Mouse (Mus musculus): ENCODE results near the gene Alyref2. TPM values are rescaled to one million over a fixed set of nuclear protein-coding genes. Genes with fewer than 3 reads are reported as not detected.

Alyref2 gene
- polyA plus RNA-seq, 1 experiment from 2014 or later, result 32.7 TPM

DNA sequence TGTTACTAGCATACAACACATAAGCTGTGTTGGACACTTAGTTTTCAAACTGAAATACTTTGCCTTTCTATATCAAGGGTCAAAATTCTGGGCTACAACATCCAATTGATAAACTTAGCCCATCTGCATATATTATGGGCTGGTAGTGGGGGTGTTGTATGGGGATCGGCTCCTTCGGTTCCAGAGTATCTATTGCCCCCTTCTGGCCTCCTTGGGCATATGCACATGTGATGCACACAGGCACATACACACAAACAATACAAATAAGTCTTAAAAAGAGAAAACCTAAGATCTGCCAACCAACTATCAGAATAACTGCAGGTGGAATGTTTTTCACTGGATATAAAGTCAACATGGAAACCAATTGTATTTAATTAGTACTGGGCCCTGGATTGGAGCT, 10.0 kb downstream of the Alyref2 start:
- no peak overlapping the region for H3K4me3 ChIP-seq (ENCODE audit: low read depth, low read length)
- H3K9me3 ChIP-seq (ENCODE audit: control insufficient read depth, low read length), result no peaks in the 10 kb centered on the region
- ATAC-seq (ENCODE audit: low read depth), result no peak
- no peaks in the 10 kb centered on the region for H3K36me3 ChIP-seq (ENCODE audit: control insufficient read depth, insufficient read depth, low read length)
- no peak overlapping the region for H3K4me2 ChIP-seq (ENCODE audit: low read depth, low read length)
- no peaks in the 10 kb centered on the region for H3K4me1 ChIP-seq (ENCODE audit: control insufficient read depth, insufficient read depth, low read length)
- H3K9ac ChIP-seq (replicated peaks; ENCODE audit: low read depth, low read length), result no peak overlapping the region
- no peak overlapping the region for H3K27ac ChIP-seq (ENCODE audit: low read depth, low read length)
- H3K27me3 ChIP-seq (ENCODE audit: control insufficient read depth, insufficient read depth, low read length), result no peaks in the 10 kb centered on the region
- 81% methylated on average over 2 of the region's 2 CpGs for WGBS

- H3K9ac ChIP-seq (replicated peaks; ENCODE audit: low read depth, low read length), result no peak overlapping the region
Observed at GRCm38 (mm10) chr1:171513760-171514159, 10.5 kb downstream of the Alyref2 start.

GRCm38 (mm10) chr1:171515039-171515438, 11.8 kb downstream of the Alyref2 start:
- WGBS, result 37% methylated on average over 1 of the region's 1 CpGs
- no peak; the same call in 1 of the 2 replicates for ATAC-seq (ENCODE audit: low read depth)

More at GRCm38 (mm10) chr1:171513760-171514159, 10.5 kb downstream of the Alyref2 start:
- no peaks in the 10 kb centered on the region for H3K9me3 ChIP-seq (ENCODE audit: control insufficient read depth, low read length)
- ATAC-seq (ENCODE audit: low read depth), result no peak
- WGBS, result 98% methylated on average over 1 of the region's 1 CpGs
- H3K27ac ChIP-seq (ENCODE audit: low read depth, low read length), result no peak overlapping the region
- H3K36me3 ChIP-seq (ENCODE audit: control insufficient read depth, insufficient read depth, low read length), result no peaks in the 10 kb centered on the region
- H3K4me2 ChIP-seq (ENCODE audit: low read depth, low read length), result no peak overlapping the region
- H3K4me1 ChIP-seq (ENCODE audit: control insufficient read depth, insufficient read depth, low read length), result no peaks in the 10 kb centered on the region
- no peaks in the 10 kb centered on the region for H3K27me3 ChIP-seq (ENCODE audit: control insufficient read depth, insufficient read depth, low read length)
- H3K4me3 ChIP-seq (ENCODE audit: low read depth, low read length), result no peak overlapping the region

GRCm38 (mm10) chr1:171515557-171515956, 12.3 kb downstream of the Alyref2 start:
- no peaks in the 10 kb centered on the region for H3K9me3 ChIP-seq (ENCODE audit: control insufficient read depth, low read length)
- no peaks in the 10 kb centered on the region for H3K4me1 ChIP-seq (ENCODE audit: control insufficient read depth, insufficient read depth, low read length)
- H3K27ac ChIP-seq (ENCODE audit: low read depth, low read length), result no peak overlapping the region
- 90% methylated on average over 4 of the region's 4 CpGs for WGBS
- H3K4me3 ChIP-seq (ENCODE audit: low read depth, low read length), result no peak overlapping the region
- no peaks in the 10 kb centered on the region for H3K27me3 ChIP-seq (ENCODE audit: control insufficient read depth, insufficient read depth, low read length)
- no peak overlapping the region for H3K9ac ChIP-seq (replicated peaks; ENCODE audit: low read depth, low read length)
- no peak for ATAC-seq (ENCODE audit: low read depth)
- H3K36me3 ChIP-seq (ENCODE audit: control insufficient read depth, insufficient read depth, low read length), result no peaks in the 10 kb centered on the region
- H3K4me2 ChIP-seq (ENCODE audit: low read depth, low read length), result no peak overlapping the region

More at GRCm38 (mm10) chr1:171515039-171515438, 11.8 kb downstream of the Alyref2 start:
- Histone ChIP-seq H3K4me1 (ENCODE audit: control insufficient read depth, insufficient read depth, low read length) (no peaks in the 10 kb centered on the region), H3K36me3 (ENCODE audit: control insufficient read depth, insufficient read depth, low read length) (no peaks in the 10 kb centered on the region), H3K27ac (ENCODE audit: low read depth, low read length) (no peak overlapping the region), H3K4me3 (ENCODE audit: low read depth, low read length) (no peak overlapping the region), H3K4me2 (ENCODE audit: low read depth, low read length) (no peak overlapping the region), H3K27me3 (ENCODE audit: control insufficient read depth, insufficient read depth, low read length) (no peaks in the 10 kb centered on the region), H3K9ac (replicated peaks; ENCODE audit: low read depth, low read length) (no peak overlapping the region), H3K9me3 (ENCODE audit: control insufficient read depth, low read length) (no peaks in the 10 kb centered on the region)

DNA sequence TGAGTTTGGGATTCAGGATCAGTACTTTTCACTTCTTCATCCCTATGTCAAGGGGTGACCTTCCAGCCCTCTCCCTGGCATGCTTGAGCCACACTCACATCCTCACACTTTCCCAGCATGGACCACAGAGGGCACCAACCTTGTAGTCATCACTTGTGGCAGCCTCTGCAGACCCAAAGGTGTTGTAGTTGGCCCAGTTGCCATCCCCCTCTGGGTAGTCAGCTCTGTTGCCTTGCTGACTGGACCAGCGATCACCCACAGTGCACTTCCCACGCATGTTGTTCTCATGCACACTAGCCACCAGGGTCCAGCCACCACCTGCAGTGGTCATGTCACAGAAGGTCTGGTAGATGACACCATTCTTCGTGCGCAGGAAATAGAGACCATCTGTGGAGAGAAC, 28.1 kb downstream of the Alyref2 start:
- Histone ChIP-seq H3K9ac (replicated peaks; ENCODE audit: low read depth, low read length) (no peak overlapping the region), H3K36me3 (ENCODE audit: control insufficient read depth, insufficient read depth, low read length) (no peaks in the 10 kb centered on the region), H3K27ac (ENCODE audit: low read depth, low read length) (no peak overlapping the region), H3K4me2 (ENCODE audit: low read depth, low read length) (no peak overlapping the region), H3K9me3 (ENCODE audit: control insufficient read depth, low read length) (no peaks in the 10 kb centered on the region), H3K4me1 (ENCODE audit: control insufficient read depth, insufficient read depth, low read length) (no peaks in the 10 kb centered on the region), H3K27me3 (ENCODE audit: control insufficient read depth, insufficient read depth, low read length) (no peaks in the 10 kb centered on the region), H3K4me3 (ENCODE audit: low read depth, low read length) (no peak overlapping the region)
- WGBS, result 88% methylated on average over 4 of the region's 4 CpGs
- no peak for ATAC-seq (ENCODE audit: low read depth)

DNA sequence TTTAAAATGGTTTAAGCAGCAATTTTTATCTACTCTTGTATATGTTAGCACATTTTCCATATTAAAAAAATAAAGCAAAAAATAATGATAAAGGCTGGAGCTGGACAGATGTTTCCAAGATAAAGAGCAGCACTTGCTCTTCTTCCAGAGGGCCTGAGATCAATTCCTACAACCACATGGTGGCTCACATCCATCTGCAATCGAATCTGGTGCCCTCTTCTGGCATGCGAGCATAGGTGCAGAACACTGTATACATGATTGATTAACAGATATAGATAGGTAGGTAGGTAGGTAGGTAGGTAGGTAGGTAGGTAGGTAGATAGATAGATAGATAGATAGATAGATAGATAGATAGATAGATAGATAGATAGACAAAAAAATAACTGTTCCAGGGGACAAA, 29.6 kb downstream of the Alyref2 start:
- no peaks in the 10 kb centered on the region for H3K9me3 ChIP-seq (ENCODE audit: control insufficient read depth, low read length)
- H3K4me3 ChIP-seq (ENCODE audit: low read depth, low read length), result no peak overlapping the region
- no peak overlapping the region for H3K27ac ChIP-seq (ENCODE audit: low read depth, low read length)
- no peaks in the 10 kb centered on the region for H3K27me3 ChIP-seq (ENCODE audit: control insufficient read depth, insufficient read depth, low read length)
- no peak overlapping the region for H3K9ac ChIP-seq (replicated peaks; ENCODE audit: low read depth, low read length)
- WGBS, result 69% methylated on average over 2 of the region's 2 CpGs
- H3K4me1 ChIP-seq (ENCODE audit: control insufficient read depth, insufficient read depth, low read length), result no peaks in the 10 kb centered on the region
- no peaks in the 10 kb centered on the region for H3K36me3 ChIP-seq (ENCODE audit: control insufficient read depth, insufficient read depth, low read length)
- ATAC-seq (ENCODE audit: low read depth), result no peak
- no peak overlapping the region for H3K4me2 ChIP-seq (ENCODE audit: low read depth, low read length)

GRCm38 (mm10) chr1:171534557-171534956, 31.3 kb downstream of the Alyref2 start:
- no peak for ATAC-seq (ENCODE audit: low read depth)
- Histone ChIP-seq H3K4me3 (ENCODE audit: low read depth, low read length) (no peak overlapping the region), H3K27ac (ENCODE audit: low read depth, low read length) (no peak overlapping the region), H3K9ac (replicated peaks; ENCODE audit: low read depth, low read length) (no peak overlapping the region), H3K4me2 (ENCODE audit: low read depth, low read length) (no peak overlapping the region), H3K9me3 (ENCODE audit: control insufficient read depth, low read length) (no peaks in the 10 kb centered on the region; the same call in 1 of the 2 replicates), H3K4me1 (ENCODE audit: control insufficient read depth, insufficient read depth, low read length) (no peaks in the 10 kb centered on the region), H3K27me3 (ENCODE audit: control insufficient read depth, insufficient read depth, low read length) (no peaks in the 10 kb centered on the region), H3K36me3 (ENCODE audit: control insufficient read depth, insufficient read depth, low read length) (no peaks in the 10 kb centered on the region)

DNA sequence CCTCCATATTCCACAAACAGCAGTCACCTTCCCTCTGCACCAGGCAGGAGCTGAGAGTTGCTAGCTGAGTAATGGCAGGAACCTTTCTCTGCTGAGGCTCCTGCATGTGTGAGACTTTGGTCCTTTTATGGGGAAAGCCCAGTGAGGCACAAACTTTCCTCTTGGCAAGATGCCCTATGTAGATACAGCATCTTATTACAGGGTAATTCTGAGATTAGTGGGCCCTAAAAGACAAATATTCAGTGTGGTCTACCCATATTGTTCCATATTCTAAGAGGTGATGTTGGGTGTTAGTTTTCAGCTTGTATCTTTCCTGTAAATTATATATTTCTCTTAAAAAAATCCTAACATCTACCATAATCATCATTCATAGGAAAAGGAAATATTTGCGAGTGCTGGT, 31.9 kb downstream of the Alyref2 start, which contains the start of gene Itln1:
Gene Itln1 (minus strand): TSS at position 101 of the 400 bp plus-strand sequence.
- H3K4me3 ChIP-seq (ENCODE audit: low read depth, low read length), result no peak within 1 kb of the TSS
- no peak for ATAC-seq (ENCODE audit: low read depth)
- no peak within 1 kb of the TSS for H3K9ac ChIP-seq (replicated peaks; ENCODE audit: low read depth, low read length)
- no peak within 1 kb of the TSS for H3K4me2 ChIP-seq (ENCODE audit: low read depth, low read length)
- 100% methylated on average over 1 of the region's 1 CpGs for WGBS
- no peaks in the 10 kb centered on the region for H3K27me3 ChIP-seq (ENCODE audit: control insufficient read depth, insufficient read depth, low read length)
- H3K36me3 ChIP-seq (ENCODE audit: control insufficient read depth, insufficient read depth, low read length), result no peaks in the 10 kb centered on the region
- no peaks in the 10 kb centered on the region; the same call in 1 of the 2 replicates for H3K9me3 ChIP-seq (ENCODE audit: control insufficient read depth, low read length)
- H3K27ac ChIP-seq (ENCODE audit: low read depth, low read length), result no peak within 1 kb of the TSS
- no peaks in the 10 kb centered on the region for H3K4me1 ChIP-seq (ENCODE audit: control insufficient read depth, insufficient read depth, low read length)

GRCm38 (mm10) chr1:171540694-171541093, 37.4 kb downstream of the Alyref2 start:
- H3K4me1 ChIP-seq (ENCODE audit: control insufficient read depth, insufficient read depth, low read length), result no peaks in the 10 kb centered on the region
- H3K27me3 ChIP-seq (ENCODE audit: control insufficient read depth, insufficient read depth, low read length), result no peaks in the 10 kb centered on the region
- no peak overlapping the region for H3K27ac ChIP-seq (ENCODE audit: low read depth, low read length)
- 79% methylated on average over 1 of the region's 1 CpGs for WGBS
- H3K4me3 ChIP-seq (ENCODE audit: low read depth, low read length), result no peak overlapping the region
- no peak overlapping the region for H3K9ac ChIP-seq (replicated peaks; ENCODE audit: low read depth, low read length)
- ATAC-seq (ENCODE audit: low read depth), result no peak
- no peaks in the 10 kb centered on the region for H3K36me3 ChIP-seq (ENCODE audit: control insufficient read depth, insufficient read depth, low read length)
- no peaks in the 10 kb centered on the region; the same call in 1 of the 2 replicates for H3K9me3 ChIP-seq (ENCODE audit: control insufficient read depth, low read length)
- no peak overlapping the region for H3K4me2 ChIP-seq (ENCODE audit: low read depth, low read length)
